Mouse (Mus musculus) ES-CJ7 (cell line): ENCODE data around the gene Cbl.

Source experiments
- DNase-seq: peaks from one replicate; pipeline ENCODE4 v3.0.0; 2011; ENCODE audit warnings: low read depth, low spot score

Gene Cbl

DNA sequence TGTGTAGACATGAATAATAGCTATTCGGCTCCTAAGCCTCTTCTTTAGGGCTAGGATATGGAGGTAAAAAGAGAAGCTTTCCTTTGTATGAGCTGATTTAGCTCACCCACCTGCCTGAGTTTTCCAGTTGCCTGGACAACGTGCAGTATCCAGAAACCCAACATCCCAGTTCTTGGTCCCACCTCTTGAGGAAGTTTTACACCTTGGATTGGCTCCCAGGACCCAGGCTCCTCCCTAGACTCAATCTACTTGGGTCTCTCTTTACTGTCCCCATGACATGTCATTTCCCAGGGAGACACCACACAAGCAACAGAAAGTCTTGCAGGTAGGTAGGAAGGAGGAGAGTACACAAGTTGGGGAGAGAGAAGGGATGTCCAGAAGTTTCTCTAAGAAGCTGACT, 6.5 kb upstream of the Cbl start, which contains the start of gene Ccdc153:
TSS of gene Ccdc153 (plus strand) at position 278 of the 400 bp plus-strand sequence.
- DNase-seq = no peak

DNA sequence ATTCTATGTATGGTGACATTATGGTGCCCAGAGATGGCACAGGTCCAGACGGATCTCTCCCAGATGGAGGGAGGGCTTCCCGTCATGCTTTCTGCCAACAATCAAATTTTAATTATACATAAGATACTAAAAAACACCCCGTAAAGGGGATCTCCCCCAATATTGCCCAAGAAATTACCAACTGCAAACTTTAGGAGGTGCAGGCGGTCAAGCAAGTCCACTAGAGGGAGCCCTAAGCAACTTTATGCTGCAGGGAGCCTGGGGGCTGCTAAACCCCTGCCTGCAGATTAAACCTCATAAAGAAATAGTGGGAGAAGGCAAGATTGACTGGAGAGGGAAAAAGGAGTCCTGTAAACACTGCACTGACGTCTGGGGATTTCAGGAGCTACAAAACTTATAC, 5.6 kb upstream of the Cbl start:
- DNase-seq = peak; percentile 45

DNA sequence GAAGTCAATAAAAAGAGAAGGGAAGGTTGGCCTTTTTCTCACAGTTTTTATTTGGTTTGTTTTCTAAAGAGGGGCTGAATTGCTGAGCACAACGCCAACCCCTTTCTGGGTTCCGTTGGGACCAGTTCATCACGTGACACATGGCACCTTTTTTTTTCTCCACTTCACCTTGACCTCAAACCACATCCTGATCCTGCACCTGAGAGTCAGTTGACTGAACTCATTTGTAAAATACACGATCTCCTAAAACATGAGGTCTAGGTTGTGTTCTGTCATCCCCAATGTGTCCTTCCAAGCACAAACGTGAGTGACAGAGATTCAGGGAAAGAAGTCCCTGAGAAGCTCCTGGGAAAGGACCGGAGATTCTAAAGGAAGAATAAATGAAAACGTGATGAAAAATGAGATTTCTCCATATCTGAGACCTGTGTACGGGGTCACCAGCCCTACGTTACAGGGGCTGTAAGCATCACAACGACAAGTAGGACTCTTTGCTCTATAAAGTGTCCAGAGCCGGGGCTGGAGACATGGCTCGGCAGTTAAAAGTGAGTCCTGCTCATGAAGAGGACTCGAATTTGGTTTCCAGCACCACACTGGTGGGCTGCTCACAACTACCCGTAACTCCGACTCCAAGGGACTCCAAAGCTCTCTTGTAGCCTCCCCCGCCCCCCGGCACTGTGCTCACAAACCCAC, 4.8 kb upstream of the Cbl start:
- DNase-seq = no peak

DNA sequence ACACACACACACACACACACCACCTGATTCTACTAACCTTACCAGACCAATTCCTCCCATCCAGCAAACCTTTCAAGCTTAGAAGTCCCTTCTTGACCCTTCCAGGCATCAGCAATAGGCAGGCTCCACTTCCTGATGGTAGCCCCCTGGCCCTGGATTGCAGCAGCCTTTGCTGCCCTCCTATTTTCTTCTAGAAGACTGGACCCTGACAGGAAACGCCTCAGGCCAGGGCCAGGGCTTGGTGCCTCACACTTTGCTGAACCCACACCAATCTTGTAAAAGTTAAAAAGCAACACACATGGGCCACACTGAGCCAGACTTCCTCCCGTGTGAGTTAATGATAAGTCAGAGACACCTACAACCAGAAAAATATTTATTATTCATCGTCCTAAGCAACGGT, 3.3 kb upstream of the Cbl start:
- no peak for DNase-seq

DNA sequence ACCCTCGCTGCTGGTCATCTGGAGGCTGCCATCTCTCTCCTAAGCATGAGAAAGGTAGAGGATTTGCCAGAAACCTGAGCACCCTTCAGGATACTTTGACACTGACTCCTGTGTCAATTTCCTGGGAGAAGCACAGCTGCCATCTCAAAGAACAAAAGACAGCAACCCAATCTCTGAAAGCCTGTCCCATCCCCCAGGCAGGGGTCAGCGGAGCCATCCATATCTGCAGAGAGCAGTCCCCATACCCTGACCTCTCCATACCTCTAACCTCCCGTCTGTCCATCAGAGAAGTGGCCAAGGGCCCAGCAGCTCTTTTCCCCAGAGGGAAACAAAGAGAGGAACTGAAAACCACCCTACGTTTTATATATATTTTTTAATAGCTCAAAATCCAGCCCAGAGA, 2.8 kb upstream of the Cbl start:
- no peak for DNase-seq

DNA sequence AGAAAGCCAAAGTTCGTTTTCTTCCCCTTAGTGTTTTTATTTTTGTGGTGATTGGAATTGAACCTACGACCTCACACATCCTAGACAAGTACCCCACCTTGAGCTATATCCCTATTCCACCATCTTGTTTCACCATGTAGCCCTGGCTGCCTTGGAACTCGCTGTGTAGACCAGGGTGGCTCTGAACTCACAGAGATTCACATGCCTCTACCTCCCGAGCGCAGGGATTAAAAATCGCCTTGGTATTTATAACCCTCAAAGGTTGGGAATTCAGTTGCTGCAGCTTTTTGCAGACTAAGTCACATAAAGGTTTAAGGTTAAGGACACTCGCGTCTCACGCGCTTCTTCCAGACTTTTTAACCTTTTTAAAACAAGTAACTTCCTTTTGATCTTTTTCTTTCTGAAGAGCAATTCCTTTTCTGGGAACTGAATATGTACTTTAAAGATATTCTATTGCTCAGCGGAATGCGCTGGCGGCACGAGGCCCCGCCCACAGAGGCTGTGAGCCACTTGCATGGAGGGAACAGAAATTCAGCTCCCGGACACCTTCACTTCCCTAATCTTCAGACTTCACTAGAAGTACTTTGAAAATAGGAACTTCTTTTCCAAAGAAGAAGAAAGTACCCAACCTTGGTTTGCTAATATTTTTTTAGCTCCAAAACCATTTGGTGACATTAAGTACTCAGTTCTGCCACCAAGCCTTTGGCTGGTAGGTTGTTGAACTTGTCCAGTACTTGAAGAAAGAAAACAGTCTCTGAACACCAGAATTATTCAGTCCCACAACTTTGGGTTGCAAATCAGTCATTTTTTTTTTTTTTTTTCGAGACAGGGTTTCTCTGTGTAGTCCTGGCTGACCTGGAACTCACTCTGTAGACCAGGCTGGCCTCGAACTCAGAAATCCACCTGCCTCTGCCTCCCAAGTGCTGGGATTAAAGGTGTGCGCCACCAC, 904 bp upstream of the Cbl start:
- DNase-seq = peak; percentile 69

DNA sequence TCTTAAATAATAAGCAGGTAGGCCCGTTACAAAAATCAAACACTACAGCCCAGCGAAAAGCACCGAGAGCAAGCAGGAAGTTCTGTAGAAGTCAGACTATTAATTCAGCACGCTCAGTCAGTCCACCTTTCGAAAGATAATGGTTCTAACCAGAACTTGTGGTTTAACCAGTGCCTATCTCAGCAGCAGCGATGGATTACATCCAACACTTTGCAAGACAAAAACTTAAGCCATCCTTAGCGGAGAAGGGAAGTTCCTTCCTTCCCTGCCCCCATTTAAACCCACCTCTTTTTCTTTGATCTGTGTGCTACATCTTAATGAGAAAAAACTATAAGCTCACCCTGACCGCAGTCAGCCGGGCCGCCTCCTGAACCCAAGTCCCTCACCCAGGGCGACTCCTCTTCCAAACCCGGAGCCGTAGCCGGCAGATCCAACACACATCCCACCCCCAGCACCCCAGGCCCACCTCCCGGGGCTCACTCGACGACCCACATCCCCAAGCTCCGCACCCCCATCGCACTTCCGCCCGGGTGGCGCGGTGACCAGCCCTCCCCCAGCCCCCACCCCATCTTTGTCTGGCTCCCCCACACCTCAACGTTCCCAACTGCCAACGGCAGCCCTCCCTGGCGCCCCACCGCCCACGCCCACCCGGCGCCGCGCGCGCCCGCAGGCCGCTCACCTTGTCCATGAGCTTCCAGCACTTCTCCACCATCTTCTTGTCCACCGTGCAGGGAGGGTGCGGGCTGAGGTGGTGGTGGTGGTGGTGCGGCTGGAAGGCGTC, 638 bp downstream of the Cbl start:
- DNase-seq = peak; percentile 72

DNA sequence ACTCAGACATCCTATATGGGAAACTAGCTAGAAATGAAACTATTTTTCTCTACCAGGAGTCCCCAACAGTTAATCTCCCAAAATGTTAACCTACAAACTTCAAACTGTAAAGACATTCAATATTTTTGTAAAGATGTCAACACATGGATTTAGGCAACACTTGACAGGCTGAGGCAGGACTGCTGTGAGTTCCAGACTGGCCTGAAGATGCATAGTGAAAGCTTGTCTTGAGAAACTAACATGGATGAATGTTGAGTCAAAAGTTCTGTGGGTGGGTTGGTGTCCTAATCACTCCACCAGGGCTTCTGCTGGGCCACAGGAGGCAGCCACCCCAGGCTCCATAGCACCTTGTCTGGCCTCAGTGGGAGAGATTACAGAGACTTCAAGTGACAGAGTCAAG, 2.2 kb downstream of the Cbl start:
- no peak for DNase-seq

DNA sequence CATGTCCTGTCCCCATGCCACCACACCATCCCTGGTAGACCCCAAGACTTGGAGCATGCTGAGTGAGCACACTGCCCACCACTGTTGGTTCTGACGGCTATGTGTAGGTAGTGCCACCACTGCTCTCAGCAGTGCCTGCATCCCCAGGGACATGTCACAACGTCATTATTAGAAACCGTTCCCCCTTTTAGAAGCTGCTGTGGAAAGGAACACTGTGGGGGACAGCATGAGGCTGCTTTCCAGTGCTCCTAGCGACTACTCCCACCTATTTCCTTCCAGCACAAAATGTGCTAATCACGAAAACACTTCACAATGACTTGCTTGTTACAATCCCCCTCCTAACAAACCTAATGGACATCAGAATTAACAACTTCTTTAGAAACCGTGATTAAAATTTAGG, 7.9 kb downstream of the Cbl start:
- no peak for DNase-seq

DNA sequence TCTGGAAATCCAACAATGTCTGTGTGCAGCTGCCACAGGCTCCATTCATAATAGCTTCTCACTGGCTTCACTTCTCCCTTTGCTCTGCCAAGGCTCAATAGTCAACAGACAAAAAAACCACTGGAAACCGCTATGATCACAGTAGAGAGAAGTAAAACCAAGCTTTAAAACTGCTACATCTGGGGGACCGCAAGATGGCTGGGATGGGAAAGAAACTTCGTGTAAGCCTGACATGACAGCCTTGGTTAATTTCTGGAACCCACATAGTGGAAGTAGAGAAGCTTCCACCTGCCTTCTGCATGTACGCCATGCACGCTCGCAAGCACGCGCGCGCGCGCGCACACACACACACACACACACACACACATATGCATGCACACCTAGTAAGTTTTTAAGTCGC, 20.3 kb downstream of the Cbl start:
- no peak for DNase-seq

DNA sequence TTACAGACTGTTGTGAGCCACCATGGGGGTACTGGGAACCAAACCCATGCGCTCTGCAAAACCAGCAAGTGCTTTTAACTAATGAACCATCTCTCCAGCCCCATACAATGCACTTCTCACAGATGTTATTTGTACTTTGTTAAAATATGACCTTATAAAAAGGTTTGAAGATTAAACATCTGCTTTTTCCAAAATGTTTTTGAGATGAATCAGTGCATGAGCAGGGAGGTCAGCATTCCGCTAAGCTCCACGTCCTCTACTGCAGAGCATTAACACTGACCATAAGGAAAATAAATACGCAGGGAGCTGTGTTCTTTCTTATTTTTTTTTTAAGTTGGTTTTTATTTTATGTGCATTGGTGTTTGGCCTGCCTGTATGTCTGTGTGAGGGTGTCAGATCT, 21.4 kb downstream of the Cbl start:
- DNase-seq = no peak

DNA sequence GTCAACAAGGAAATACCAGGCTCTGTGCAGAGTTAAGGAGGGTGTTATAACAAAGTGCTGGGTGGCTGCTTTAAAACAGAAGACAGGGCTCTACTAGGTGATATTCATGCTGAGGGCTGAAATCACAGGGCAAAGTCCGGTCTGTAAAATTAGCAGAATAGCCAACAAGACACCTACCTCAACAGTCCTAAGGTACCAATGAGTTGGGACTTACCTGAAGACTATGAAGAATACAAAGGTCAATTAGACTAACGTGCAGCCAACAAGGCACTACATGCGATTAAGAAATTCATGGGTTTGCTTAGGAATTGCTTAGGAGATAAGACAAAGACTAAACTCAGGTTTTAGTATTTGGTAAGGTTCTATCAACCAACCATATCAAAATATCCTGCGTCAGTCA, 24.4 kb downstream of the Cbl start:
- DNase-seq = no peak

DNA sequence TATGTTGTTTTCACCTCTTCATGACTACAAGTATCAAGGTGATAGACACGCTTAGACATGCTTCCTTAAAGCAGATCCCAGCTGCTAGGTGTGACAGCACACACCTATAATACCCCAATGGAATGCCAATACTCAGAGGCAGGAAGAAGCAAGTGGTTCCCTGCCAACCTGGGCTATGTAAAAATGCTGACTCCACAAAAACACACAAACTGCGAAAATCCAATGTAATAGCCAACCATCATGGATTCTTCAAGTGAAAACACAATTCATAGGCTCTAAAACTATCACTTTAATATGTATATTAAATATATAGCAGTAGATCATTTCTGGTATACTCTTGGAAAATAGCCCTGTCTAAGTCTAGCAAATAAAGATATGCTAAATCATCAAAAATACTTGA, 26.0 kb downstream of the Cbl start:
- no peak for DNase-seq

DNA sequence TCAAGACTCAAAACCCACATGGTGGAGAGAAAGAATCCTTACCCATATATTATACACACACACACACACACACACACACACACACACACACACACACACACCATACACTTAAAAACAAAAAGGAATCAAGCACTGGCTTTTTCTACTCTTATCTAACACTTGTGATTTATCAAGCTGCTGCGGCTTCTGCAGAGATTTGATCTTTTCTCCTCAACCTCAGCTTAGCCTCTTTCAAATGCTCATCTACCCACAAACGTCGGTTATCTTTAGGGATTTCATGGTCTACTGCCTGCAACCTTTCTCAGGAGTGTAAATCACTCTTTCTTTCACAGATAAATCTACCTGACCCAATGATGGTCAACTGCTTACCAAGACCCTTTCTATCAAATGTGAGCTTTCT, 33.4 kb downstream of the Cbl start:
- no peak for DNase-seq

DNA sequence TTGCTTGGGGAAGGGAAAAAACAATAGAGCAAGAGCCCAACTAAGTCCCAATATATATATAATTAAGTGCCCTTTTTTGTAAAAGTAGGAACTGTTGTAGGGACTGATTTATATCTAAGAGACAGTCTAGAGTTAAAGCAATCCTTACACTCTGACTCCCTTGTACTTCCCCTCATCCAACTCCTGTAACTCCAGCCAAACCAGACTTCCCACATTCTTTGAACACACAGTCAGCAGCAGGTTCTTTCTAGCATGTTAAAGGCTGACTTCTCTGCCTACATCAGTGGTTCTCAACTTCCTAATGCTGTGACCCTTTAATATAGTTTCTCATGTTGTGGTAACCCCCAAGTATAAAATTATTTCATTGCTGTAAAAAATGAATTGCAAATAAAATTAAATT, 34.3 kb downstream of the Cbl start:
- no peak for DNase-seq

DNA sequence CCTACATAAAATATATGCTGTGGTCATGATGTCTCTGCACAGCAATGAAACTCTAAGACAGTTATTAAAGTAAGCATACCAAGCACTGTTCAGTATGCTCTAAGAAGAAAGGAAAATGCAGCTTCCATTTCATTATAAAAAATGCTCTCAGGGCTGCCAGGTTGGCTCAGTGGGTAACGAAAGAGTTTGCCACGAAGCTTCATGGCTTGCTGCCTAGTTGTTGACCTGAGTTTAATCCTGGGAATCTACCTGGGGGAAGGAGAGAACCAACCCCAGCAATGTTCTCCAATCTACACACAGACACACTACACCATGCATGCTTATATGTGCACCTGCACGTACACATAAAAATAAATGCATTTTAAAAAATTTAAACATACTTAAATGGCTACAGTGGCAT, 34.7 kb downstream of the Cbl start:
- DNase-seq = no peak

DNA sequence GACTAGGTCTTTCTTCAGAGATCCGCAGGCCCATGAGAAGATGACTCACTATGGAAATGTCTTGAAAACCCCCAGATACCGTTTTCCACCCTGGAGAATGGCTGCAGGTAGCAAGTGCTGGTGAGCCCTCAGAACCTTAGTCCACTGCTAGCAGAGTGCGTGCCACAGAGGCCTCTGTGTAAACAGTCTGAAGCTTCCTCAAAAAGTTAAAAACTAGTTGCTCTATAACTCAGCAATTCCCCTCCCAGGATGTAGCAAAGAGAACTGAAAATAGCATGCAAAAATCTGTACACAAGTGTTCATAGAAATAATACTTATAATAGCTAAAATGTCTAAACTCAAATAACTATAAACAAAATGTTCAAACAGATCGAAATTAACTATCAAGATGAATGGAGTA, 37.5 kb downstream of the Cbl start:
- DNase-seq = no peak

DNA sequence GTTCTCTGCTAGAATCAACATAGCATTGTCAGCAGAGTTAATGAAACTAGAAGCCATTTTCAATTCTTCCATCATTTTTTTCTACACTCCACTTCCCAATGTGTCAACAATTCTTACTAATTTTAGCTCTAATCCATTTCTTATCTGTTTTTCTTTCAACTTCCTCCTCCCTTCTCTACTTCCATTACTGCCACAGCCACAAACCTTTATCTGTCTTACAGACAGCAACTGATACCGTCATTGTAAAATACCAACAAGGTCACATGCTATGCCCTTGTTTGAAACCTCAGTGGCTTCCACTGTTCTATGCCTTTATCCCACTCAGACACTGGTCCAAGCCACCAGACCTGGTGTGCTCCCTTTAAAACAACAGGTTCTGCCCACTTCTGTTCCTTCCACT, 39.8 kb downstream of the Cbl start:
- no peak for DNase-seq

DNA sequence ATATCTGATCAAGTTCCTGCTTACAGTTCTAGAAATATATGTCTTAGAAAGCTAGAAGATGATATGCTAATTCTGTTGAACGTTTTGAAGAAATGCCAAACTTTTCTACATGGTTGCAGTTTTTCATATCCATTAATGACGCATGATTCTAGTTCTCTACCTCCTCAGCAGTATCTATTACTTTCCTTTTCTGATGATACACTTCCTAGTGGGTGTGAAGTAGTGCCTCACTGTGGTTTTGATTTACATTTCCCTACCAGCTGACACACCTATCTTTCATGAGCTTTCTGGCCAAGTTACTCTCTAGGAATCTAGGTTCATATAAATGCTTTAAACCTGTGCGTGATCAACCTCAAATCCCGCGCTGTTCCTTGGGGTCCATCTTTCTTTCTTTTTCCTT, 41.1 kb downstream of the Cbl start:
- no peak for DNase-seq

DNA sequence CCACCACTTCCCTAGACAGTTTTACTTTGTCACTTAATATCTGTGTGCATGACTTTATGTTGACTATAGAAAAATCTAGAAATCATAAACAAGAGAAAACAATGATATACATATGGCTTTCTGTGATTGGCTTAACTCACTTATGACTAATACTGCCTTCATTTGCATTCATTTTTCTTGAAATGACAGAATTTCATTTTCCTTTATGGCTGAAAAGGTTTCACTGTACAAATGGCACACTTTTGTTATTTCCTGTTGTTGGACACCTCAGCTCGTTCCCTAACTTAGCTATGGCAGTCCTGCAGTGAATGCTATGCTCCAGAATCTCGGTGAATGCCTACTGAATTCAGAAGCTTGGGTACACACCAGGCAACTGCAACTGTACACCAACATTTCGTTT, 41.5 kb downstream of the Cbl start:
- no peak for DNase-seq

DNA sequence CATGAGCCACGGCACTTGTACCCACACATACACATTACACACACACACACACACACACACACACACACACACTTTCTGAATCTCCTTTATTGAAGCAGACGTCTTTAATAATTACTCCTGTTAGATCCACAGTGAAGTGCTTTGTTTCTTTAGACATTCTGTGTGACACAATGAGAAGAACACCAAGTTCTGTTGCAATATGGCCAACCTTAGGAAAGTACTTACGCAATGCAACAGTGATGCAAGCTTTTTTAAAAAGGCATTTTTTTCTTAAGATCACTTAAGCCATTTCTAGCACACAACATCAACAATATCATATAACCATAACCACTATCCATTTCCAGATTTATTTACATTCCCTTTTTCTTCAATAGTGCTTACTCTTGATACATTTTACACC, 42.7 kb downstream of the Cbl start:
- no peak for DNase-seq

DNA sequence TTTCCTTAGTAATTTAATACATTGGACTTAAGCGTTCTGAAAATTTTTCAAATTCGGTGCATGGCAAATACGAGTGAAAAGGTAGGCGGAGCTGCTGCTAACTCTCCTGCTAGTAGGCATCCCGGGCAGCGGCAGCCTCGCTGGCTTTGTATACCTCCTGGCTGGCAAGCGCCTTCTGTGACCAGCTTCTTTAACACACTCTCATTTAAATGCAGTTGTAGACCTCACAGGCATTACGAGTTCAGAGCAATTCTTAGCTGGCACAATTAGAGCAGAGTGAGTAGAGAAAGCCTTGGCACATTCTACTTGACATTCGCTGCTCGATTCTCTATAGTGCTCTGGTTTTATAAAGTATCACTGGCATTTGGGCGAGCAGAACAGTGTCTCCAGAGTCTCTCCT, 45.6 kb downstream of the Cbl start:
- DNase-seq = no peak
